Mouse (Mus musculus) brain, embryonic 14.5 days (tissue): ENCODE measurements around the gene Pdcd1lg2.

ENCODE experiments used
- CTCF ChIP-seq: fragments of 200-500 bp; IDR thresholded peaks from 2 replicates; pipeline ENCODE4 v1.5.1; 2012; ENCODE audit warnings: inconsistent platforms, mild to moderate bottlenecking, moderate library complexity, borderline replicate concordance; ENCODE audit not compliant: insufficient read depth, insufficient read length; ENCODE audit errors: extremely low read depth
- POLR2A ChIP-seq: fragments of 200-500 bp; IDR thresholded peaks from 2 replicates; pipeline ENCODE4 v1.6.1; 2012; ENCODE audit warnings: mild to moderate bottlenecking, inconsistent platforms, borderline replicate concordance; ENCODE audit not compliant: poor library complexity, insufficient read depth, insufficient read length, severe bottlenecking; ENCODE audit errors: extremely low read depth

GRCm38 (mm10) chr19:29454141-29454601 is 43.5 kb downstream of the Pdcd1lg2 start:
- TF ChIP-seq CTCF = no peak
- TF ChIP-seq POLR2A = no peak
